ENCODE assay signal across 8 mouse cellular contexts in the genomic region with DNA sequence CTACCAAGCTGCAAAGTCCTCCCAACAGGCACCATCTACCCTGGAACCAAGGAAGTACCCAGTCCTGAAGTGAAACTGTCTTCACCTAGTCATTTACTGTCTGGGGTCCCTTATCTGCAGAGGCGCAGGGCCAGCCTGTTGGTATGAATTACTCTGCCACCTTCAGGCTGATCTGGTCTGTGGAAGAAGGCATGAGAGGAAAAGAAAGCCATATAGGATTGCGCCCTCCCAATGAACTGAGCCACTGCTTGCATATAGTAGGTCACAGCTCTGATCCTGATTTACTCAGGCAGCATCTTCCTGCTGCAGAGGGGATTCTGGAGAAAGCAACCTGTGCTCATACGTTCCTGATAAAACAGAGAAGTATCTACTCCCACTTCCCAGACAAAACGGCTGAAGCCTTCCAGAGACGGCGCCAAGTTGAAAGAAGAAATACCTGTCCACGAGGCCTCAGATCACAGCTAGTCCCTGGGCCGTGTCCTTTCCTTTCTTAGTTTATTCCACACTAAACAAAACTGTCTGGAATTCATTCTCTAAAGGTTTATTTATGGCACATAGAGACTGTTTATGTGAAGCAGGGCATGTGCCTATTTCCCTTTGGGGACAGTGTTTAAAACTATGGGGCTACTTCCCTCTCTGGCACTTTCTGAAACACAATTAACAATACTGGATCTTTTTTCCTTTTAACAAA.
A peak's percentile ranks its signal among the peaks of the same experiment; 100 is the strongest.
DNase-seq lines count a peak whose midpoint lies in the region; ATAC-seq lines count a peak whose summit lies in the region.

No protein-coding gene starts in this region.

- DNase-seq in cerebellum, postnatal 10 days = peak; percentile 53 to 59
- DNase-seq in cerebellum, adult 18-20 months = no peak
- peak; percentile 45 for DNase-seq in neural tube, embryonic 11.5 days (ENCODE audit: low spot score)
- DNase-seq in neural tube, embryonic 10.5 days (ENCODE audit: extremely low spot score, low spot score) = no peak
- peak; percentile 46 for DNase-seq in retina, postnatal 1 day
- no peak for DNase-seq in spleen, postnatal 14 days (ENCODE audit: low spot score in 2 of 2)
- DNase-seq in adrenal gland, adult 2 months = no peak

- H3K4me1 ChIP-seq in neural tube, embryonic 11.5 days (ENCODE audit: control insufficient read depth, insufficient read depth, low read length) = peaks cover 17% of the 10 kb centered on the region
- peaks cover 30% of the 10 kb centered on the region; the same call in 1 of the 2 replicates for H3K4me1 ChIP-seq in limb, embryonic 15.5 days

- no peak overlapping the region for H3K4me2 ChIP-seq in neural tube, embryonic 11.5 days (ENCODE audit: low read depth)
- no peak overlapping the region for H3K4me2 ChIP-seq in limb, embryonic 15.5 days

- peak; percentile 64 for ATAC-seq in neural tube, embryonic 11.5 days (ENCODE audit: insufficient read depth, low FRiP score, low TSS enrichment)
- ATAC-seq in limb, embryonic 15.5 days (ENCODE audit: insufficient number of reproducible peaks, low FRiP score, low TSS enrichment, low read depth) = peak; percentile 52; the same call in 1 of the 2 replicates

- H3K4me3 ChIP-seq in neural tube, embryonic 11.5 days (ENCODE audit: low read depth, low read length) = no peak overlapping the region
- no peak overlapping the region for H3K4me3 ChIP-seq in limb, embryonic 15.5 days

- H3K27me3 ChIP-seq in neural tube, embryonic 11.5 days (ENCODE audit: control insufficient read depth, insufficient read depth, low read length) = no peaks in the 10 kb centered on the region
- no peaks in the 10 kb centered on the region for H3K27me3 ChIP-seq in limb, embryonic 15.5 days

- H3K9ac ChIP-seq in neural tube, embryonic 11.5 days (ENCODE audit: low read length) = no peak overlapping the region; the same call in 1 of the 2 replicates
- H3K9ac ChIP-seq in limb, embryonic 15.5 days = no peak overlapping the region

- H3K9me3 ChIP-seq in neural tube, embryonic 11.5 days (ENCODE audit: control insufficient read depth, low read length) = no peaks in the 10 kb centered on the region
- no peaks in the 10 kb centered on the region for H3K9me3 ChIP-seq in limb, embryonic 15.5 days

- H3K36me3 ChIP-seq in neural tube, embryonic 11.5 days (ENCODE audit: control insufficient read depth, insufficient read depth, low read length) = no peaks in the 10 kb centered on the region; the same call in 1 of the 2 replicates
- peaks cover 51% of the 10 kb centered on the region for H3K36me3 ChIP-seq in limb, embryonic 15.5 days

- WGBS in neural tube, embryonic 11.5 days = 34% methylated on average over 8 of the region's 8 CpGs
- 31% methylated on average over 8 of the region's 8 CpGs for WGBS in limb, embryonic 15.5 days

- H3K27ac ChIP-seq in neural tube, embryonic 11.5 days (ENCODE audit: low read depth, low read length) = peak overlapping the region; percentile 65; the same call in 1 of the 2 replicates
- H3K27ac ChIP-seq in limb, embryonic 15.5 days = peak overlapping the region; percentile 65; the same call in 1 of the 2 replicates

Comparison
In these comparisons a context has a peak if more than half of its experiments do, and no peak if none do; other contexts are left out.
1. DNase-seq: peak in cerebellum, postnatal 10 days (2 of 2), neural tube, embryonic 11.5 days (single experiment) and retina, postnatal 1 day (single experiment); none in cerebellum, adult 18-20 months (0 of 2), neural tube, embryonic 10.5 days (single experiment), spleen, postnatal 14 days (0 of 2) and adrenal gland, adult 2 months (single experiment).